11 mouse cellular contexts compared by ENCODE assay signal in genomic region chr13:113888704-113889103, GRCm38 (mm10).
DNase-seq lines count a peak whose midpoint lies in the region; ATAC-seq and TF ChIP-seq lines count a peak whose summit lies in the region.
"Had no signal": no experiment of that assay in that cellular context is flagged by ENCODE, and none has a peak within 500 bp of the region (broad histone marks: within the 10 kb centered on the region; RNA-seq: fewer than 3 reads in every experiment).

No protein-coding gene starts in this region.

- no peak overlapping the region for H3K9ac ChIP-seq in embryonic facial prominence, embryonic 13.5 days
- H3K9ac ChIP-seq in hindbrain, embryonic 14.5 days, result peak overlapping the region; percentile 16; the same call in 1 of the 2 replicates
- peak overlapping the region; percentile 21; the same call in 1 of the 2 replicates for H3K9ac ChIP-seq in midbrain, embryonic 15.5 days
- H3K9ac ChIP-seq: lung, embryonic 14.5 days had no signal

- 0 out of 2 replicates have a peak overlapping the region, but pooled peaks have one; percentile 4 for H3K4me2 ChIP-seq in embryonic facial prominence, embryonic 13.5 days
- peak overlapping the region; percentile 16 for H3K4me2 ChIP-seq in hindbrain, embryonic 14.5 days (replicated peaks)
- peak overlapping the region; percentile 43 for H3K4me2 ChIP-seq in midbrain, embryonic 15.5 days
- H3K4me2 ChIP-seq: lung, embryonic 14.5 days had no signal

- H3K4me3 ChIP-seq in embryonic facial prominence, embryonic 13.5 days, result no peak overlapping the region
- no peak overlapping the region for H3K4me3 ChIP-seq in hindbrain, embryonic 14.5 days (replicated peaks; ENCODE audit: low read length)
- H3K4me3 ChIP-seq in midbrain, embryonic 15.5 days, result no peak overlapping the region; the same call in 1 of the 2 replicates
- H3K4me3 ChIP-seq in layer of hippocampus, adult 2 months, result no peak overlapping the region

- 46% methylated on average over 16 of the region's 16 CpGs for WGBS in embryonic facial prominence, embryonic 13.5 days
- 27% methylated on average over 16 of the region's 16 CpGs for WGBS in hindbrain, embryonic 14.5 days
- 22% methylated on average over 16 of the region's 16 CpGs for WGBS in midbrain, embryonic 15.5 days

- no peaks in the 10 kb centered on the region for H3K36me3 ChIP-seq in embryonic facial prominence, embryonic 13.5 days
- no peaks in the 10 kb centered on the region for H3K36me3 ChIP-seq in hindbrain, embryonic 14.5 days (replicated peaks; ENCODE audit: control insufficient read depth, insufficient read depth)
- no peaks in the 10 kb centered on the region for H3K36me3 ChIP-seq in midbrain, embryonic 15.5 days (replicated peaks)

- H3K27me3 ChIP-seq in embryonic facial prominence, embryonic 13.5 days, result no peaks in the 10 kb centered on the region
- no peaks in the 10 kb centered on the region for H3K27me3 ChIP-seq in hindbrain, embryonic 14.5 days (ENCODE audit: control insufficient read depth, insufficient read depth, low read length)
- no peaks in the 10 kb centered on the region for H3K27me3 ChIP-seq in midbrain, embryonic 15.5 days (replicated peaks)

- H3K4me1 ChIP-seq in embryonic facial prominence, embryonic 13.5 days, result peaks cover 26% of the 10 kb centered on the region
- H3K4me1 ChIP-seq in hindbrain, embryonic 14.5 days (replicated peaks; ENCODE audit: control insufficient read depth, insufficient read depth, low read length), result peaks cover 20% of the 10 kb centered on the region
- peaks cover 23% of the 10 kb centered on the region for H3K4me1 ChIP-seq in midbrain, embryonic 15.5 days

- peak; percentile 38 for DNase-seq in ZHBTc4 (ENCODE audit: low read depth, low spot score)
- no peak for DNase-seq in hindbrain, embryonic 14.5 days (ENCODE audit: low spot score)
- DNase-seq in layer of hippocampus, adult 2 months (ENCODE audit: low spot score in 2 of 2), result no peak
- no peak for DNase-seq in kidney, postnatal 25 days
- DNase-seq: gastrocnemius, postnatal 36 days; heart, postnatal 10 days; kidney, postnatal 14 days; lung, embryonic 14.5 days had no signal

- TF ChIP-seq CTCF in layer of hippocampus, adult 2 months (conservative IDR thresholded peaks at IDR 0.05), result no peak

- ATAC-seq in embryonic facial prominence, embryonic 13.5 days (ENCODE audit: insufficient number of reproducible peaks, insufficient read depth, low FRiP score, low TSS enrichment, low read depth), result no peak
- ATAC-seq in hindbrain, embryonic 14.5 days (ENCODE audit: low FRiP score), result no peak
- peak; percentile 59 for ATAC-seq in midbrain, embryonic 15.5 days (replicated peaks)
- ATAC-seq in erythroid progenitor cell, adult 5-6 weeks (replicated peaks; ENCODE audit: low FRiP score, poor library complexity, severe bottlenecking), result no peak

- H3K27ac ChIP-seq in embryonic facial prominence, embryonic 13.5 days, result no peak overlapping the region
- no peak overlapping the region for H3K27ac ChIP-seq in hindbrain, embryonic 14.5 days
- H3K27ac ChIP-seq in midbrain, embryonic 15.5 days, result no peak overlapping the region
- no peak overlapping the region for H3K27ac ChIP-seq in layer of hippocampus, adult 2 months

- no peaks in the 10 kb centered on the region for H3K9me3 ChIP-seq in embryonic facial prominence, embryonic 13.5 days
- no peaks in the 10 kb centered on the region for H3K9me3 ChIP-seq in hindbrain, embryonic 14.5 days (ENCODE audit: control insufficient read depth, low read length)
- no peaks in the 10 kb centered on the region for H3K9me3 ChIP-seq in midbrain, embryonic 15.5 days
